Mouse (Mus musculus) inflammation-experienced regulatory T-cells, adult 6 months (primary cell): ENCODE data around the gene Ankrd44. TPM values are rescaled to one million over a fixed set of nuclear protein-coding genes. Genes with fewer than 3 reads are reported as not detected.
"Not testable (repeated sequence)": the region's sequence is repeated elsewhere in the genome, so short reads cannot be mapped to it uniquely, and the experiment has no call there.

Experiments
- ATAC-seq: one replicate; pipeline ENCODE4 v1.8.0; 2017
- polyA plus RNA-seq, 3 experiments: library from polyadenylated mRNA; unstranded; fragments of 100-300 nt; shearing (Covaris generic); gene quantifications; one replicate each; pipeline ENCODE4 v1.2.1; 2017

Gene Ankrd44
- polyA plus RNA-seq = 100 to 1,000 TPM; 141 to 193 (median 187) TPM

GRCm38 (mm10) chr1:54925971-54926771, at the start of gene Ankrd44:
Gene Ankrd44, minus strand, starts transcription at chr1:54926387.
- ATAC-seq = peak; percentile 73

- no peak for ATAC-seq
Measured at GRCm38 (mm10) chr1:54971687-54972404, 45.7 kb upstream of the Ankrd44 start.

- no peak for ATAC-seq
Measured at GRCm38 (mm10) chr1:54966858-54967257, 40.7 kb upstream of the Ankrd44 start.

- ATAC-seq = no peak
Measured at GRCm38 (mm10) chr1:54965159-54965995, 39.2 kb upstream of the Ankrd44 start.

- no peak for ATAC-seq
Measured at GRCm38 (mm10) chr1:54961724-54962123, 35.5 kb upstream of the Ankrd44 start.

GRCm38 (mm10) chr1:54960613-54961165, 34.5 kb upstream of the Ankrd44 start:
- ATAC-seq = no peak

GRCm38 (mm10) chr1:54958525-54958924, 32.3 kb upstream of the Ankrd44 start:
- ATAC-seq = no peak

GRCm38 (mm10) chr1:54956995-54957394, 30.8 kb upstream of the Ankrd44 start:
- not testable (repeated sequence) for ATAC-seq

- ATAC-seq = peak; percentile 56
Measured at GRCm38 (mm10) chr1:54954856-54955255, 28.7 kb upstream of the Ankrd44 start.

GRCm38 (mm10) chr1:54944648-54945047, 18.5 kb upstream of the Ankrd44 start:
- no peak for ATAC-seq

GRCm38 (mm10) chr1:54935466-54935865, 9.3 kb upstream of the Ankrd44 start:
- ATAC-seq = no peak

- ATAC-seq = no peak
Measured at GRCm38 (mm10) chr1:54934911-54935310, 8.7 kb upstream of the Ankrd44 start.

- ATAC-seq = no peak
Measured at GRCm38 (mm10) chr1:54933646-54934045, 7.5 kb upstream of the Ankrd44 start.

- no peak for ATAC-seq
Measured at GRCm38 (mm10) chr1:54932456-54933115, 6.4 kb upstream of the Ankrd44 start.

GRCm38 (mm10) chr1:54931231-54931630, 5.0 kb upstream of the Ankrd44 start:
- no peak for ATAC-seq

GRCm38 (mm10) chr1:54930670-54931200, 4.5 kb upstream of the Ankrd44 start:
- ATAC-seq = no peak

GRCm38 (mm10) chr1:54925451-54925934, 694 bp downstream of the Ankrd44 start:
- no peak for ATAC-seq

GRCm38 (mm10) chr1:54924760-54925159, 1.4 kb downstream of the Ankrd44 start:
- no peak for ATAC-seq

GRCm38 (mm10) chr1:54924309-54924685, 1.9 kb downstream of the Ankrd44 start:
- no peak for ATAC-seq

GRCm38 (mm10) chr1:54923366-54924308, 2.5 kb downstream of the Ankrd44 start:
- ATAC-seq = peak; percentile 67
